Mouse (Mus musculus) forebrain, embryonic 16.5 days (tissue): ENCODE results near the gene Nav2. TPM values are rescaled to one million over a fixed set of nuclear protein-coding genes. Genes with fewer than 3 reads are reported as not detected.
A peak's percentile ranks its signal among the peaks of the same experiment; 100 is the strongest.

Experiments used
- ATAC-seq: fragments of 200-750 bp; cut with Nextera tagmentation; 2 replicates; pipeline ENCODE4 v1.8.0; 2017; ENCODE audit warnings: mild to moderate bottlenecking, moderate library complexity
- H3K27ac ChIP-seq: fragments of 300-500 bp; sonication (generic); 2 replicates; pipeline ENCODE4 v1.5.1; 2014; ENCODE audit warnings: low read length, control low read depth
- H3K27me3 ChIP-seq: fragments of 300-500 bp; sonication (generic); replicated peaks from 2 replicates; pipeline ENCODE4 v1.6.1; 2014; ENCODE audit warnings: low read length; ENCODE audit not compliant: control insufficient read depth, insufficient read depth
- H3K36me3 ChIP-seq: fragments of 300-500 bp; sonication (generic); 2 replicates; pipeline ENCODE4 v1.6.1; 2014; ENCODE audit not compliant: control insufficient read depth, insufficient read depth
- H3K4me1 ChIP-seq: fragments of 300-500 bp; sonication (generic); replicated peaks from 2 replicates; pipeline ENCODE4 v1.6.1; 2014; ENCODE audit warnings: low read length; ENCODE audit not compliant: control insufficient read depth, insufficient read depth
- H3K4me2 ChIP-seq: fragments of 300-500 bp; sonication (generic); 2 replicates; pipeline ENCODE4 v1.6.1; 2014; ENCODE audit warnings: mild to moderate bottlenecking, low read length, control low read depth
- H3K4me3 ChIP-seq: fragments of 300-500 bp; sonication (generic); replicated peaks from 2 replicates; pipeline ENCODE4 v1.5.1; 2014; ENCODE audit warnings: mild to moderate bottlenecking, low read length, control low read depth
- H3K9ac ChIP-seq: fragments of 300-500 bp; sonication (generic); replicated peaks from 2 replicates; pipeline ENCODE4 v1.6.1; 2014; ENCODE audit warnings: low read depth, low read length, control low read depth
- H3K9me3 ChIP-seq: fragments of 300-500 bp; sonication (generic); 2 replicates; pipeline ENCODE4 v1.6.1; 2016; ENCODE audit warnings: low read length; ENCODE audit not compliant: control insufficient read depth
- WGBS: fragments of 180-500 bp; shearing (Covaris S2); extraction: QIAGEN DNeasy Blood & Tissue Kit; methylation state at CpG from one replicate; pipeline ENCODE4 v1.1.7; 2014; 5-methylcytosine and 5-hydroxymethylcytosine counted together
- polyA plus RNA-seq: library from polyadenylated mRNA; unstranded; fragments of >200 nt; fragmentation: Nextera tagmentation; extraction: Ambion mirVana; gene quantifications from 2 replicates; pipeline ENCODE4 v1.2.1, GENCODE M21; 2015

Nav2 gene
- polyA plus RNA-seq, 1 experiment from 2014 or later = 35.2 TPM

DNA sequence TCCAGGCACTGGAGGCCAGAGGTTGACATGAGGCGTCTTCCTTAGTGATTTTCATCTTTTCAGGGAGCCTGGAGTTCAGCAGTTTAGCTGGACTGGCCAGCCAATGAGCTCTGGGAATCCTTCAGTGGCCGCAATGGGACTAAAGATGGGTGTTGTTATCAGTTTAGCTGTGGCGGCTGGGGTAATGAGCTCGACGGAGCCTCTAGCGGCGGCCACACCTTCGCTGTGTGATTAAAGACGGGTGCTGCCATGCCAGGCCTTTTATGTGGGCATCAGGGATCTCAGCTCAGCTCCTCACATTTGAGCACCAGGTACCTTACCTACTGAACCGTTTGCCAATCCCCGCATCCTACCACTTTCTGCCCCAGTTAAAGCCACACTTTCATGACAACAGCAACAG lies 37.2 kb upstream of the Nav2 start:
- no peak for ATAC-seq
- WGBS = 93% methylated on average over 11 of the region's 11 CpGs
- Histone ChIP-seq H3K4me1 (peaks cover 5% of the 10 kb centered on the region; the same call in 1 of the 2 replicates), H3K27ac (no peak overlapping the region), H3K27me3 (no peaks in the 10 kb centered on the region), H3K36me3 (no peaks in the 10 kb centered on the region), H3K9ac (no peak overlapping the region), H3K9me3 (no peaks in the 10 kb centered on the region), H3K4me3 (no peak overlapping the region), H3K4me2 (no peak overlapping the region)

DNA sequence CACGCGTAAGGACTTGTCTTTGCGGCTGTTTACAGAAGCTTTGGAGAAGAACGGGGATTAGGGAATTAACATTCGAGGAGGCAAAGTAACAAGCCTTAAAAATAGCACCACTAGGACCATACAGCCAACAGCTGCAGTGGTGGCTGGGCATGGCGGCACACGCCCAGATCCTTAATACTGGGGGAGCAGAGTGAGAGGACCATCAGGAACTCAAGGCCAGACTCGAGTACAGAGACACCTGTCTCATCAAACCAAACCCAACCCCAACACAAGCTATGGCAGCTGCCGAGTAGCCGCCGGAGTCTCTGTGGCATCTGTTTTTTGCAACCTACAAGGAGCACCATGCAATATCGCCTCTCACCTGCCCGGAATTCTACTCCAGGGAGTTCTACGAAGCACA lies 33.4 kb upstream of the Nav2 start:
- no peaks in the 10 kb centered on the region for H3K36me3 ChIP-seq

DNA sequence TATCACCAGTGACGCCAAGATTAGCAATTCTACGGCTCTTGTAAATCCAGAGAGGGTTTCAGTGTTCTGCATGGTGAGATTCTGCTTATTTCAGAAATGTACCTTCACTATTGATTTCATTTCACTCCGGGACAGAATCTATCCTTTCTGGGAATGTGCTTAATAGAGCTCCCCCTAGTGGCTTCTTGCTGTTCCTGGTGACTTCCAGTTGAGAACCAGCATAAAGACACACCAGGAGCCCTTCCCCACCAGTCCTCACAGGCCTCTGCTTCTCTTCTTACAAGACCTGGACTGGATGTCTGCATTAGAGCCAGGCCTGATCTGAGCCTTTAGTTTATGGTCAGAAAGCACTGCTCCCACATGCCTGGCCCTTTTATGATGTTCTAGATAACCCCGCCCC lies 32.0 kb upstream of the Nav2 start:
- no peaks in the 10 kb centered on the region for H3K9me3 ChIP-seq
- WGBS = 75% methylated on average over 4 of the region's 4 CpGs
- H3K27ac ChIP-seq = no peak overlapping the region
- H3K4me2 ChIP-seq = no peak overlapping the region
- H3K36me3 ChIP-seq = no peaks in the 10 kb centered on the region
- ATAC-seq = no peak
- no peaks in the 10 kb centered on the region; the same call in 1 of the 2 replicates for H3K27me3 ChIP-seq
- H3K4me3 ChIP-seq = no peak overlapping the region
- no peak overlapping the region for H3K9ac ChIP-seq
- peaks cover 15% of the 10 kb centered on the region for H3K4me1 ChIP-seq

More for the DNA sequence above, 33.4 kb upstream of the Nav2 start:
- Histone ChIP-seq H3K27ac (no peak overlapping the region), H3K27me3 (no peaks in the 10 kb centered on the region), H3K9ac (no peak overlapping the region), H3K4me1 (peaks cover 9% of the 10 kb centered on the region), H3K4me3 (no peak overlapping the region), H3K4me2 (no peak overlapping the region), H3K9me3 (no peaks in the 10 kb centered on the region)
- 79% methylated on average over 14 of the region's 14 CpGs for WGBS
- ATAC-seq = no peak

- no peak overlapping the region for H3K9ac ChIP-seq
- ATAC-seq = no peak
- H3K4me3 ChIP-seq = no peak overlapping the region
- no peak overlapping the region for H3K27ac ChIP-seq
- peaks cover 23% of the 10 kb centered on the region for H3K4me1 ChIP-seq
- H3K9me3 ChIP-seq = no peaks in the 10 kb centered on the region
- peaks cover 11% of the 10 kb centered on the region for H3K27me3 ChIP-seq
- WGBS = 87% methylated on average over 15 of the region's 15 CpGs
- H3K4me2 ChIP-seq = no peak overlapping the region
- no peaks in the 10 kb centered on the region for H3K36me3 ChIP-seq
Measured at GRCm38 (mm10) chr7:48877786-48878390, 30.6 kb upstream of the Nav2 start.

DNA sequence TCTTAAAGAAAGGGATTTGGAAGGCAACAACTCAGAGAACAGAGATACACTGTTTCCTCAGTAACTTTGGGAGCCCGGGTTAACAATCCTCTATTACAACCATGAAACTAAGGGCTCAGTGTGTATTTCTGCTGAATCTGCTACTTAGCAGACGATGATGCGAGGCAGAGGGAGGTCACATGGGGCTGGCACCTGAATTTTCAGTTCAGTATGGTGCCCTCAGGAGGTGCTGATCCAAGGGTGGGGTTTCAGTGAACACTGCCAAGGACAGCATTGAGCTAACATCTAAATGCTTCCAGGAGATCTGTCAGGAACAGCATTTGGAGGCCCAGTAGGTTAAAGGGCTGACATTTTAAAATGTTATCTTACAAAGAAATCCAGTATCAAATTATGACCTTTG lies 28.9 kb upstream of the Nav2 start:
- peak overlapping the region; percentile 18 for H3K4me3 ChIP-seq
- H3K9ac ChIP-seq = no peak overlapping the region

DNA sequence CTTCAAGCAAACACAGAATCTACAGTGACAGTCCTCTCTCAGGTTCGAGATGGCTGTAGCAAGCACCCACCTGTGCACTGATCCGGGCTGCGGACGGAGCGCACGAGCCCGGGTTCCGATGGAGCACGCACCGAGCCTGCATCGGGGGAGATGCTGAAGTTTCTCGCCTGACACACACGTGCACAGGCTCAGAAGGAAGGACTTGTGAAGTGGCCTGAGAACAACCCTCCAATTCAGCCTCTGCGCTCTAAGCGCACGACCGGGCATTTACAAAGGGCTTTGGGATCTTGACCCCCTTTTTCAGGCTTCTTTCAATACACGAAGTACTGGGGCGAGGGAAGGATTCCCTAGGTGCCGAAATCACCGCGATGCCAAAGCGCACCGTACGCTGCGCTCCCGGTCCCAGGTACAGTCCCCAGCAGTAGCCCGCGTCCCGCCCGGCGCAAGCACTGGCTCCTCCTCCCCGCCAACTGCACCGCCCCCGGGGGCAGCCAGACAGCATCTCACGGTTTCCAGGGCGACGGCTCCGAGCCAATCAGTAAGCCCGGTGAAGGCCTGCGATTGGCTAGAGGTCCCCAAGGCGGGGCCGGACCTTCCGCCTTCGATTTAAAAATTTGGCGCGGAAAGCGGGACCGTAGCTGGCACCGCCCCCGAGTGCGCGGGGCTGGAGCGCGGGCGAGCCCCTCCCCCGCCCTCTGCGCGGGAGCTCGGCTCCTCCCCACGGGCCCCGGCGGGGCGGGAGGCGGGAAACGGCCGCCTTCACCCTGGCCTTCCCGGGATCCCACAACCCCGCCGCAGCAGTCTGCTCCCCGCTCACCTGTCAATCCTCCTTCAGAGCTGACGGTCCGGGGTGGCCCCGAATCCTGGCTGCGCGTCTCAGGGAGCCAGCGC lies 27.7 kb upstream of the Nav2 start:
- H3K36me3 ChIP-seq = no peaks in the 10 kb centered on the region
- H3K9ac ChIP-seq = peak overlapping the region; percentile 52
- no peaks in the 10 kb centered on the region for H3K9me3 ChIP-seq
- H3K4me3 ChIP-seq = peak overlapping the region; percentile 75
- WGBS = under 1% methylated on average over 66 of the region's 77 CpGs
- peaks cover 18% of the 10 kb centered on the region for H3K4me1 ChIP-seq
- peak overlapping the region; percentile 85 for H3K4me2 ChIP-seq
- H3K27me3 ChIP-seq = peaks cover 18% of the 10 kb centered on the region
- no peak overlapping the region for H3K27ac ChIP-seq
- ATAC-seq = peak; percentile 99

More for the DNA sequence above, 28.9 kb upstream of the Nav2 start:
- Histone ChIP-seq H3K9me3 (no peaks in the 10 kb centered on the region), H3K4me2 (peak overlapping the region; percentile 44), H3K27me3 (peaks cover 18% of the 10 kb centered on the region), H3K4me1 (peaks cover 21% of the 10 kb centered on the region), H3K36me3 (no peaks in the 10 kb centered on the region), H3K27ac (no peak overlapping the region)
- ATAC-seq = no peak
- 38% methylated on average over 3 of the region's 3 CpGs for WGBS

GRCm38 (mm10) chr7:48881486-48881885 lies 27.0 kb upstream of the Nav2 start, which contains the start of gene E2f8:
Gene E2f8 (minus strand): TSS chr7:48881596.
- H3K27me3 ChIP-seq = peaks cover 18% of the 10 kb centered on the region
- peak within 1 kb of the TSS; percentile 85 for H3K4me2 ChIP-seq
- under 1% methylated on average over 36 of the region's 41 CpGs for WGBS
- peak; percentile 84 for ATAC-seq
- peak within 1 kb of the TSS; percentile 75 for H3K4me3 ChIP-seq
- H3K4me1 ChIP-seq = peaks cover 18% of the 10 kb centered on the region
- no peaks in the 10 kb centered on the region for H3K36me3 ChIP-seq
- no peak within 1 kb of the TSS for H3K27ac ChIP-seq
- H3K9me3 ChIP-seq = no peaks in the 10 kb centered on the region
- peak within 1 kb of the TSS; percentile 52 for H3K9ac ChIP-seq

GRCm38 (mm10) chr7:48881971-48882609 lies 26.4 kb upstream of the Nav2 start:
- Histone ChIP-seq H3K4me3 (peak overlapping the region; percentile 75), H3K36me3 (no peaks in the 10 kb centered on the region), H3K4me2 (peak overlapping the region; percentile 85), H3K27ac (no peak overlapping the region), H3K27me3 (peaks cover 18% of the 10 kb centered on the region), H3K9ac (peak overlapping the region; percentile 32; the same call in 1 of the 2 replicates), H3K9me3 (no peaks in the 10 kb centered on the region), H3K4me1 (peaks cover 18% of the 10 kb centered on the region)
- WGBS = 1% methylated on average over 28 of the region's 28 CpGs
- ATAC-seq = no peak
